Mouse (Mus musculus) erythroblast, embryonic 14.5 days (primary cell): ENCODE data around the gene Egfem1. TPM values are rescaled to one million over a fixed set of nuclear protein-coding genes. Genes with fewer than 3 reads are reported as not detected.

Experiments
- H3K27me3 ChIP-seq: 2 replicates; pipeline ENCODE4 v1.6.1; 2012; ENCODE audit warnings: inconsistent platforms; ENCODE audit not compliant: control insufficient read depth
- H3K36me3 ChIP-seq: 2 replicates; pipeline ENCODE4 v1.6.1; 2012; ENCODE audit warnings: mild to moderate bottlenecking, inconsistent platforms; ENCODE audit not compliant: control insufficient read depth
- H3K4me1 ChIP-seq: 2 replicates; pipeline ENCODE4 v1.6.1; 2012; ENCODE audit warnings: inconsistent platforms; ENCODE audit not compliant: control insufficient read depth
- H3K4me3 ChIP-seq: replicated peaks from 2 replicates; pipeline ENCODE3; 2012; ENCODE audit warnings: moderate library complexity, mild to moderate bottlenecking, inconsistent platforms
- H3K9me3 ChIP-seq: 2 replicates; pipeline ENCODE4 v1.6.1; 2012; ENCODE audit warnings: low read length, inconsistent platforms, mixed read lengths; ENCODE audit not compliant: control insufficient read depth
- GATA1 ChIP-seq: IDR thresholded peaks from 2 replicates; pipeline ENCODE4 v1.6.1; 2012; ENCODE audit warnings: low read length, inconsistent platforms, mixed read lengths
- TAL1 ChIP-seq: IDR thresholded peaks from 3 replicates; pipeline ENCODE4 v1.6.1; 2012; ENCODE audit warnings: low read length, inconsistent platforms, mixed read lengths
- polyA plus RNA-seq: library from polyadenylated mRNA; stranded (reverse); fragments of >175 nt; gene quantifications from 2 replicates; pipeline ENCODE4 v1.2.3, GENCODE M21; 2012

The Egfem1 gene
- polyA plus RNA-seq, 1 experiment, result not detected

DNA sequence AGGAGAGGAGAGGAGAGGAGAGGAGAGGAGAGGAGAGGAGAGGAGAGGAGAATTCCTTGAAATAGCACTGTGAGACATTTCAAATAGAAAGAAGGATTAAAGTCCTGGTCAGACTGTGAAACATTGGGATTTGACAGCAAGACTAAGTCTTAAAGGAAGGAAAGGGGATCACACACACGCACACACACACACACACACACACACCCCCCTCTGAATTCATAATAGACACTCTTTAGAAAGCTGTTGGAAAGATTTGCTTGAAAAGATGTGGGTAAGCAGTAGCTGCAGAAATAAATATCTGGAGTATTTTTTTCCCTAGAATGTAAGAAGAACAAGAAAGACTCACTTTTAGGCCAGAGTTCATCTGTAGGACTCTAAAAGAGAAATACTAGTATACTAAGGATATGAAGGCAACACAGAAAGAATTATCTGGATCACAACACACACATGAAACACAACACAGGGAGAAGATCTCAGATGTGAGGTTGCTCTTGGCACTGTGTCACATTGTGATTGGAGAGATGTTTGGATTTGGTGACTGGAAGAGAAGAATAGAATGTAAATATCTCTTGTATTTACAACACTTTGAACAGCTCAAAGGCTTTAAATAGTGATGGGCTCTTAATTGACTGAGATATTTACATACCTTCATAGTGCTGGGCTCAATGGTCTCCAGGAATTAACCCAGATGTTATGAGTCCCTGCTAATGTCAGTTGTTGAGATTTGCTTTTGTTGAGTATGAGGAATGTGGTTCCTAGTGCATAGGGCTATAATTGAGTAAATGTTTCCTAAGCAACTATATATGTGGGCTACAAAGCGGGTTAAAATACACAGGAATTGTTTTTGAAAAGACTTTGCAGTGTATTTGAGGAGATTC, 50.5 kb downstream of the Egfem1 start:
- Histone ChIP-seq H3K9me3 (no peaks in the 10 kb centered on the region), H3K4me3 (no peak overlapping the region), H3K27me3 (no peaks in the 10 kb centered on the region), H3K4me1 (no peaks in the 10 kb centered on the region), H3K36me3 (no peaks in the 10 kb centered on the region)
- no peak for TF ChIP-seq TAL1
- TF ChIP-seq GATA1, result no peak

DNA sequence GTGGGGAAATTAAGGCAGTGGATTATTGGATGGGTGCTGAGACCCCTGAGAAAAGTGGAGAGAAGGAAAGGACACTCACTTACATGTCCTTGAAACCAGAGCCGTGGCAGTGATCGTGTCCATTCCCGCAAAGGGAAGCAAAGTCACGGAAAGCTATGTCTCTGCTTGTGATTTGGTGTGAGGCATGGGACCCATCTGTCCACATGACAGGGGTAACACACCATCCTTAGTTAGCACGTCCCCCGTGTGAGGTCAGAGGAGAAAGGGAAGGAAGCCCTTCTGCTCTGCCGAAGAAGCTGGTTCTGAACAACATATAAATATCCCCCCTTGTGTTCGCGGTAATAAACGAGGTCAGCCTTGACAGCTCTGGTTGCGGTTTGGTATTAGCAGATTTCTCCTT, 52.7 kb downstream of the Egfem1 start:
- Histone ChIP-seq H3K9me3 (no peaks in the 10 kb centered on the region), H3K36me3 (no peaks in the 10 kb centered on the region), H3K4me1 (no peaks in the 10 kb centered on the region), H3K4me3 (no peak overlapping the region), H3K27me3 (no peaks in the 10 kb centered on the region)
- TF ChIP-seq GATA1 (no peak), TAL1 (no peak)

GRCm38 (mm10) chr3:29135176-29136064, 53.6 kb downstream of the Egfem1 start:
- no peaks in the 10 kb centered on the region for H3K27me3 ChIP-seq
- H3K4me1 ChIP-seq, result no peaks in the 10 kb centered on the region
- H3K36me3 ChIP-seq, result no peaks in the 10 kb centered on the region
- no peak overlapping the region for H3K4me3 ChIP-seq
- H3K9me3 ChIP-seq, result no peaks in the 10 kb centered on the region
- TF ChIP-seq TAL1, result no peak
- no peak for TF ChIP-seq GATA1

- Histone ChIP-seq H3K4me1 (no peaks in the 10 kb centered on the region), H3K9me3 (no peaks in the 10 kb centered on the region), H3K27me3 (no peaks in the 10 kb centered on the region), H3K4me3 (no peak overlapping the region), H3K36me3 (no peaks in the 10 kb centered on the region)
- TF ChIP-seq GATA1 (no peak), TAL1 (no peak)
Observed at GRCm38 (mm10) chr3:29136065-29136955, 54.5 kb downstream of the Egfem1 start.

GRCm38 (mm10) chr3:29168401-29168800, 86.6 kb downstream of the Egfem1 start:
- Histone ChIP-seq H3K27me3 (no peaks in the 10 kb centered on the region), H3K36me3 (no peaks in the 10 kb centered on the region), H3K9me3 (no peaks in the 10 kb centered on the region), H3K4me1 (no peaks in the 10 kb centered on the region), H3K4me3 (no peak overlapping the region)
- TF ChIP-seq GATA1 (no peak), TAL1 (no peak)

GRCm38 (mm10) chr3:29169003-29169402, 87.2 kb downstream of the Egfem1 start:
- H3K36me3 ChIP-seq, result no peaks in the 10 kb centered on the region
- no peaks in the 10 kb centered on the region for H3K9me3 ChIP-seq
- H3K27me3 ChIP-seq, result no peaks in the 10 kb centered on the region
- TF ChIP-seq TAL1 (no peak), GATA1 (no peak)
- no peak overlapping the region for H3K4me3 ChIP-seq
- no peaks in the 10 kb centered on the region for H3K4me1 ChIP-seq

DNA sequence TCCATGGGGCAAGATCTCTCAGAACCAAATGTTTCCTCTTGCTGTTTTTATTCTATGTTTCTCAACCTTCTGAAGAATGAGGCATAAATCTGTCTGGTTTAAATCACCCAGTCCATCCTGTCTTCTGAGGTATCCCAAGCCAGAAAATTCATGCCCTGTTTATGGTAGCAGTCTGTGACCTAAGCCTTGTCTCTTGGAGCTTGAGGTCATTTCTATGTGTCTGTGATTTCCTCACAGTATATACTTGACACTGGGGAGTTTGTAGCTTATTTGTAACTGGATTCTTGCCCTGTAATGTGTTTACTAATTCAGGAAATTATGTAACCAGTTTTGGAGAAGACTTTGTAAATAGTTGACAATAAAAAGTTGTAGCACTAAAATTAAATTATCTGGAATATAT, 95.2 kb downstream of the Egfem1 start:
- TF ChIP-seq TAL1 (no peak), GATA1 (no peak)
- Histone ChIP-seq H3K4me3 (no peak overlapping the region), H3K27me3 (no peaks in the 10 kb centered on the region), H3K9me3 (no peaks in the 10 kb centered on the region), H3K36me3 (no peaks in the 10 kb centered on the region), H3K4me1 (no peaks in the 10 kb centered on the region)

DNA sequence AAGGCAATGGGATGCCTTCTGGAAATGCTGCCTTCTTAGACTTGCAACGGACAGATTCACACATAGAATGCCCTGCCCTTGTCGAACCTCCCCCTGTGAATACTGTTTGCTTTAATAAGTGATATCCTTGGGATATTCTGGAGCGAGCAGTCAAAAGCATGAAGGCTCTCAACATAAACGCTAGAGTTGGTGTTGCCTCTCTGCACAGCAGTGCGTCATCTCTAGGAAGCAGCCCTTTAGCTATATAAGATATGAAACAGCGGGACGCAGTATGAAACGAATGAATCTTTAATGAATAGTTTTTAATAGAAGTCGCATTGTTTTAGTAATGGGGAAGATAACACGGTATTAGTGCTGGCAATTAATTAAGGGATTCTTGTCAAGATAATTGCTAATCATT, 101.2 kb downstream of the Egfem1 start:
- TF ChIP-seq TAL1 (no peak), GATA1 (no peak)
- no peaks in the 10 kb centered on the region for H3K27me3 ChIP-seq
- no peaks in the 10 kb centered on the region for H3K9me3 ChIP-seq
- H3K4me1 ChIP-seq, result no peaks in the 10 kb centered on the region
- H3K36me3 ChIP-seq, result no peaks in the 10 kb centered on the region
- H3K4me3 ChIP-seq, result no peak overlapping the region
